Mouse (Mus musculus) megakaryocyte, adult 5-6 weeks (primary cell): ENCODE measurements around the gene Pklr. TPM values are rescaled to one million over a fixed set of nuclear protein-coding genes. Genes with fewer than 3 reads are reported as not detected.
A peak's percentile ranks its signal among the peaks of the same experiment; 100 is the strongest.
"Not testable (repeated sequence)": the region's sequence is repeated elsewhere in the genome, so short reads cannot be mapped to it uniquely, and the experiment has no call there.

Source experiments
- ATAC-seq: 2 replicates; pipeline ENCODE4 v1.8.0; 2016; ENCODE audit warnings: mild to moderate bottlenecking, inconsistent platforms; ENCODE audit not compliant: poor library complexity, severe bottlenecking
- total RNA-seq, 2 experiments: library from RNA; stranded (forward) in 1 of 2; stranded (reverse) in 1 of 2; fragments of 153-499, 151-499 nt in 1 of 2; fragments of 221-1000, 200-1000 nt in 1 of 2; gene quantifications; 2 replicates each; pipeline versions ENCODE4 v1.2.3 to v1.2.4; 2015 to 2017

Pklr gene
- total RNA-seq, 2 experiments from 2014 or later = 1.2 to 1.4 TPM

GRCm38 (mm10) chr3:89115522-89115921, 20.4 kb upstream of the Pklr start:
- ATAC-seq = no peak

DNA sequence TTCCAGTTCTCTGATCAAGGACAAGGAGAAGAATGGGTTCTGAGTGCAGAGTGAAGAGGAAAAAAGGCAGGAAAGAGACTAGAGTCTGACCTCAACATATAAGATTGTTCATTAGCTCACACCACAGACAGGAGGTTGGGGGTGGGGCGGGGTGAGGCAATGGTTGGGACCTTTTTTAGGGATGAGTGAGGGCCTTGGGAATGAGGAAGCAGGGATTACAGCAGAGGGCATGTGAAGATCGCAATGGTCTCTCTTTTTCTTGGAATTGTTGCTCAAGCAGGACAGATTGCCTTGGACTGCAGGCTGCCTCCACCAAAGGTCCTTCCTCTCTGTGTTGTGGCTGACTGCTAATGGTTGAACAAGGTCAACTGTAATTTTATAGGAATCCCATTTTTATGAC, 12.6 kb upstream of the Pklr start:
- no peak for ATAC-seq

- ATAC-seq = no peak
Measured at GRCm38 (mm10) chr3:89124241-89124640, 11.7 kb upstream of the Pklr start.

- no peak for ATAC-seq
Measured at GRCm38 (mm10) chr3:89125981-89126380, 10.0 kb upstream of the Pklr start.

DNA sequence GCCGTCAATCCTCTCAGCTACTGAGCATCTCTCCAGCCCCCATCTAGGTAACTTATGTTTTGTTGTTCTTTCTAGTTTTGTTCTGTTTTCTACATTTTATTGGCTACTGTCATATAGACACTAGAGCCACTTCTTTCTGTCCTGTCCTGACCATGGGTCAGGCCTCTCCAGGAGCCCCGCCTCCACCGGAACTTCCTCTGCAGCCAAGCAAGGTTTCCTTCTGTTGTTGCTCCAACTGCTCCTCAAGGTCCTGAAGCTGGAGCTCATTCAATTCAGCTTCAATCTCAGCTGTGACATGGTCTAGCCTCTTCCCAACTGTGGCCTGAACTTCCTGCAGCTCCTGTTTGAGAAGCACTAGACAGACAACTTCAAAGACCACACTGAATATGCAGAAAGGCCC, 6.0 kb upstream of the Pklr start:
- no peak for ATAC-seq

DNA sequence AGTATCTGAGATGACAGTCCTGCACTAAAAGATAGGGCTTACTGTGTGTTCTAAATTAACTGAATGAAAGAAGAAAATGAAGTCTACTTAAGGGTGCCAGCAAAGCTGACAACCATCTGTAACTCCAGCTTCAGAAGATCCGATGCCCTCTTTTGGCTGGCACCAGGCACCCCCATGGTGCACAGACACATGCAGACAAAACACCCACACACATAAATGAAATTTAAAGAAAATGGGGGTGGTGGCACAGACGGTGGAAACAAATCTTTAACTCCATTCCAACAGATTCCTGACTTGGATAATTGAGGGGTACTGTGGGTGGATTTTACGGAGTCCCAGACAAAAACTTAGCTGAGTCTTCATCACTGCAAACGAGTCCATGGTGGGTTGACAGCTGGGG, 4.1 kb upstream of the Pklr start:
- ATAC-seq = no peak

- peak; percentile 52 for ATAC-seq
Measured at GRCm38 (mm10) chr3:89132285-89133062, 3.5 kb upstream of the Pklr start.

GRCm38 (mm10) chr3:89133063-89133450, 2.9 kb upstream of the Pklr start:
- no peak for ATAC-seq

GRCm38 (mm10) chr3:89133752-89134151, 2.2 kb upstream of the Pklr start:
- ATAC-seq = no peak

- ATAC-seq = no peak
Measured at GRCm38 (mm10) chr3:89136365-89136764, 423 bp downstream of the Pklr start.

- ATAC-seq = no peak
Measured at GRCm38 (mm10) chr3:89144821-89145220, 8.9 kb downstream of the Pklr start.

GRCm38 (mm10) chr3:89145566-89145965, 9.6 kb downstream of the Pklr start:
- ATAC-seq = no peak

GRCm38 (mm10) chr3:89147101-89147978, 11.4 kb downstream of the Pklr start:
- no peak; the same call in 1 of the 2 replicates for ATAC-seq

DNA sequence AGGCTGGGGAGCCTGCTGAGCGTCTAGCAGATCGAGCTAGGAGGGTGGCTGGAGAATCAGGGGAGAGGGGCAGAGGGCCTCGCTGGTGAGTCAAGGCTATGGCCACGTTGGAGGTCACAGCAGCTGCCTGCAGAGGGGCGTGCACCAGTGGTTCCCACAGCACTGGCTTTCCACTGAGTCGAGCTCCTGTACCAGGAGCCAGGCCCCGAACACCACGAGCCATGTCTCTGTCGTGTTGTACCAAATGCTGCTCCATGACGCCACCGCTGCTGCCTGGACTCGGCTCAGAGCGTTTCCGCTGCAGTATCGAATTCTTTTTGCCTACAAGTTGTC, 12.0 kb downstream of the Pklr start:
- no peak for ATAC-seq

DNA sequence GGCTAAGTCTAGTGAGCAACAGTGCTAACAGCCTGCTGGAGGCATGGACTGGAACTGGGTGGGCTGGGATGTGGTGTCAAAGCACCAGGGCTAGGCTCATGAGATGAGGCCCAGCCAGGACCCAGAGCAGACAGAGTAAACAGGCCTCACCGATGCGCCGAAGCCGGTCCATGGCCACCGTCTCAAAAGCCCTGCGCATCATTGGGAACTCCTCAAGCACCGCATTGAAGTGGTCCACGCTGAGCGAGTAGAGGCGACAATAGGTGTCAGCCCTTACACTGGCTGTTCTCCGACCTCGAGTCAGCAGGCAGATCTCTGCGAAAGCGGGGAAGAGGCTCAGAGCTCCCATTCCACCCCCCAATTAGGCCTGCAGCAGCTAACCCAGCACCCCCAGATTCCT, 12.6 kb downstream of the Pklr start:
- no peak for ATAC-seq

DNA sequence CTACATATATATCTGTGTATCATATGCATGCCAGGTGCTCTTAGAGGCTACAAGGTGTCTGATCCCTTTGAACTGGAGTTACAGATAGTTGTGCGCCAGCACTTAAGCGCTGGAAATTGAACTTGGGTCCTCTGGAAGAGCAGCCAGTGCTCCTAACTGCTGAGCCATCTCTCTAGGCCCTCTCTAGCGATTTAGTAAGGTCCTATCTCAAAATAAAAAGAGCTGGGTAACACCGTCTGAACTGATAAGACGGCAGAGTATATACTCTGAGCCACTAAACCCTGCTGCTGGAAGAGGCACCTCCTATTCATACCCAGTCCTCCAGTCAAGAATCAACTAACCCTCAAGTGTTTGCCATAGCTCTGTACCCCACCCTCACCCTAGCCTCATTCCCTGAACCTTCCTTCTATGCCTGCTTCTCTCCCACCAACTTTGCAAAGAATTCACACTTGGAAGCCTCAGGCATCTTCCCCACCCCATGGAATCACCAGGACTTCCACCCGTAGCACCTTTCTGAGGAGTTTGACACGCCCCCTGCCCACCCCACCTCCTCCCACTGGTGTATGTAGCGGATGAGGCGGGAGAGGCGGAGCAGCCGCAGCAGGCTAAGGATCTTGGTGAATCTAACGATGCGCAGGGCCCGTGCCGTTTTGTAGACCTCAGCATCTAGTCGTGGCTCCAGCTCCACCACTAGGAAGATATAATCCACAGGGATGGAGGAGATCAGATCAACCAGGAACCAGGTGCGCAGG, 16.3 kb downstream of the Pklr start:
- no peak for ATAC-seq

DNA sequence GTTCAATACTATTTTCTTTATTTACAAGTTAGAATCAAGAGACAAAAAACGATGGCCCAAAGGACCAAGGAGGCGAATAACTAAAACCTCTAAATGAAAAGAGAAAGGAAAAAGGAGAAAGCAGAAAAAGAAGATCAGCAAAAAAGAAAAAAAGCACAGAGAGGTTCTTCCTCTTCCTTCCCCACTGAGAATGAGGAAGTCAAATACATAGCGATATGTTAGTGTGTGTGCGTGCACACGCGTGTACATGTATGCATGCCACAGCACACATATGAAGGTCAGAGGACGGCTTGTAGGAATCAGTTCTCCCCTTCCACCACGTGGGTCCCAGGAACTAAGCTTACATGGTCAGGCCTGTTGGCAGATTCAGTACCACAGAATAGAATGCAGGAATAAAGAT, 21.0 kb downstream of the Pklr start:
- peak; percentile 41; the same call in 1 of the 2 replicates for ATAC-seq

DNA sequence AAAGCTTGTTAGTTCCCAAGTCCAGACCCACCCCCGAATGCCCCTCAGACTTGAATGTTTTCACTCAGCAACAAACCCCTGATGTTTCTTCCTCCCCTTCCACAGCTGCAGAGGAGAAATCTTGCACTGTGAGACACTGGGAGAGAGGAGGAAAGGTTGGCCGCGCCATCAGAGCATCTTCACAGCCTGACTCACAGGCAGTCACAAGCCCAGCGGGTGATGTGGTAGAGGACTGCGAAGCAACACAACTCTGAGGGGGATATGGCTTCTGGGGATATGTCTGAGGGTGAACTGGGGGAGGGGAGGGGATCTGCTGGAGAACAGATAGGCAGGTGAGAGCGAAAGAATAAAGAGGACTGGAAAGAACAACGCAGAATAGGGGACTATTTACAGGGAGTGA, 22.7 kb downstream of the Pklr start:
- no peak for ATAC-seq

- no peak for ATAC-seq
Measured at GRCm38 (mm10) chr3:89159211-89159610, 23.3 kb downstream of the Pklr start.

DNA sequence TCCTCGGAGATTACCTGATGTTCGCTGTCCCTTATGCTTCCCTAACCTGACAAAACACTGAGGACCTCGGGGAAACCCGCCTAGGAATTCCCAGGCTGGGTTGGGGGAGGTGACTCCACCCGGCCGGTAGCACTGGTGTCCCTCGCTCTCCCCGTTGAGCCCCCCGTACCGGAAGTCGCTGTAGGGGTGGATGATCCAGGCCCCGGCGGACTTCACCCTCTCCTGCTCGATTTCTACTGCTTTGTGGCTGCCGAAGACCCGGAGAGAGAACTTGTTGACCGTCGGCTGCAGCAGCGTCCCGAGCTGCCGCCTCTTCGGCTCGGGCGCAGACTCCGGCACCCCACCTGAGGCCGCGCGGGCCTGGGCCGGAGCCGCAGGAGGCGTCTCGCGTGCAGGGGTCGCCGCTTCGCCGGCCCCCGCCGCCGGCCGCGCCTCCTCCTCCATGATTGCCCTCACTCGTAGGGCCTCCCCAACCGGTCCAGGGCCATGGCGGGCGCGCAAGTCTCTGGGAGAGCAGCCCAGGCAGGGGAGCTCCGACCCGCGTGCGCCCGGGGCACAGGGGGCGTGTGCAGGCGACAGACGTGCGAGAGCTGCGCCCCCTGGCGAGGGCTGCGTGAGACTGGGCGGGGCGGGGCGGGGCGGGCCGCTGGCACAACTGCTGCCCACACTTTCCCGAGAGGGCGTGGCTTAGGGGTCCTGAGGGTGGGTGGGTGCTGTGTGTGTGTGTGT, 23.8 kb downstream of the Pklr start, which contains the start of gene Hcn3:
Hcn3 (minus strand) TSS at position 581 of the 729 bp plus-strand sequence.
- peak; percentile 58 for ATAC-seq

GRCm38 (mm10) chr3:89161207-89161606, 25.3 kb downstream of the Pklr start:
- ATAC-seq = not testable (repeated sequence)
